Mouse (Mus musculus) layer of hippocampus, adult 18-20 months (tissue): ENCODE results near the gene Dhx40. TPM values are rescaled to one million over a fixed set of nuclear protein-coding genes. Genes with fewer than 3 reads are reported as not detected.

Experiments
- DNase-seq, 2 experiments: peaks; one replicate each; pipeline ENCODE4 v3.0.0; 2022; ENCODE audit warnings: low spot score in 2 of 2
- long read RNA-seq: library from polyadenylated mRNA; stranded (forward); transcript quantifications from one replicate; pipeline ENCODE4 v2.0.0, GENCODE M21; 2021
- total RNA-seq, 2 experiments: library from RNA; stranded (reverse); gene quantifications; 2 replicates each; pipeline ENCODE4 v1.2.3; 2021

Gene Dhx40
- 10 to 100 TPM; 25.7 to 28.9 TPM for total RNA-seq
- long read RNA-seq, transcript Dhx40-201 (18 exons, 3,813 nt): major isoform, 17 of 19 reads
- long read RNA-seq, partial matches to known transcripts: 2 of 19 reads
- long read RNA-seq, other reads (novel, unspliced or antisense): 0 of 19 reads

DNA sequence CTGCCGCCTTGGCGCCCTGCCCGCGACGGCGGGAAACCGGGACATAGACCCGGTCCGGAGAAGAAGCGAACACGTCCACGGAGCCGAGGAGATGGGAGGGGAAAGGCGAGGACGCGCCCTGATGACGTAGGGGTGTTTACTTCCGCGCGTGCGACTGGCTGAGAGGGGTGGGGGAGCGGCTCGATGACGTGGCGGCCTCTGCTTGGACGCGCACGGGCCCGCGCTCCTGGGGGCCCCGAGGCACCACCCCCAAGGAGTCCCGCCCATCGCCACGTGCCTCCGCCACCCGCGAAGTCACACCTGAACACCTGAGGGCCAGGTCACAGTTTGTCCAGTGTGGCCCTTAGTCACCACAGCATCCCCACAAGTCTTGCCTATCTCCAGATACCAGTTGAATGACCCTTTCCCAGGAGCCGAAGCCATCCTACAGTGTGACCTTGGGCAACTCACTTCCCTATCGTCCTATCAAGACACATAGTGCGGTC lies at the start of gene Dhx40:
TSS of gene Dhx40 (minus strand) at position 242 of the 485 bp plus-strand sequence.
- peak; percentile 90 to 96 for DNase-seq

DNA sequence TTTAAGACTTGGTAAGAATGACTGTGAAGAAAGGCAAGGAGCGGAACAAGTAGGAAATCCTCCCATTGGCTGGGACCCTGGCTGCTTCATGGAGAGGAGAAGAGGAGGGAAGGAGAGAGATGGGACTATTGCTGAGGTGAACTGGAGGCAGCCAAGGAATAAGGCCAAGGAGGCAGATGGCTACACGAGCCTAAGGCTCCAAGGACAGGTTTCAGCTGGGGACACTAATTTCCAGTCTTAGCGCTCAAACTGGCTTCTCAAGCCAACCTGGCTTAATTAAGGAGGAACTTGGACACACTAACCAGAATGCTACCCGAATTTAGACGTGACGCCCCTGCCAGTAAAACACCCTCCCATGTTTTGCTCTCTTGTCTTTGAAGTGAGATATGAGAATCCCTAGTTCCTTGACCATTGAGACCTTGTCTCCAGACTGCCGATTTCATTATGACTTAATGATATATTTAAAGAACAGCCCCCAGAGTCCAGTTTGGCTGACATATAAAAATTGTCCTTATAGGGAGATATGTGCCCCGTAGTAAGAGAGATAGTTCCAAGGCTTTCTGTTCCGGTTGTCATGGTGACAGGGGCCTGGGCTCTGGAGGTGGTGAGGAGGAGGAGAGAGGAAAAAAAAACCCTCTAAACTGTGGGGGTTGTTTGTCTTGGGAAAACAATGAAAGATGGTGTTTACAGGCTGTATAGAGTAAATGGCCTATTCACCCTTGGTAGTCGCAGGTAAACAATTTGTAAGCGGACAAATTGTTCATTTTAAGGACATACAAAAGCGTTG lies 48.3 kb upstream of the Dhx40 start:
- DNase-seq: peak; percentile 34 to 66

GRCm38 (mm10) chr11:86853081-86853480 lies 45.5 kb upstream of the Dhx40 start:
- peak in 1 of 2 experiments; percentile 51 for DNase-seq

- peak in 1 of 2 experiments; percentile 25 for DNase-seq
Observed at GRCm38 (mm10) chr11:86852534-86853054, 45.0 kb upstream of the Dhx40 start.

GRCm38 (mm10) chr11:86851714-86852533 lies 44.4 kb upstream of the Dhx40 start:
- no peak for DNase-seq

DNA sequence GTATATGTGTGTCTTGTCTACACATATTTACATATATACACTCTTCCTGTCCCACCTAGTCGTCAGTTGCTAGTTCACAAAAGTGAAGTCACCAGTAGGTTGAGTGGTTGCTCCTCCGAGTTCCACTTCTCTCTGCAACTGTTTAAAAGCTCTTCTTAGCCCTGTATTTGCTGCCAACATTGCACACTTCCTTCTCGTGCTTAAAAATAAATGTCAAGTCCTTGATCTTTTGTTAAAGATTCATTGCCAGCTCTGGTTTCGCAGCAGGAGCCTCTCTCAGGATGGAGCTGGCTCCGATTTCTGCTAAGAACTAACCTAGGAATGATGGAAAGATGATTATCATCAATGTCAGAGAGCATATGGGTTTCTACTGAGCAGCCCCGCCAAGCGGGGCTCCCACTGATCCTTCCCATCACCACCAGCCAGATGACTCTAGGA lies 43.7 kb upstream of the Dhx40 start:
- peak in 1 of 2 experiments; percentile 51 for DNase-seq

DNA sequence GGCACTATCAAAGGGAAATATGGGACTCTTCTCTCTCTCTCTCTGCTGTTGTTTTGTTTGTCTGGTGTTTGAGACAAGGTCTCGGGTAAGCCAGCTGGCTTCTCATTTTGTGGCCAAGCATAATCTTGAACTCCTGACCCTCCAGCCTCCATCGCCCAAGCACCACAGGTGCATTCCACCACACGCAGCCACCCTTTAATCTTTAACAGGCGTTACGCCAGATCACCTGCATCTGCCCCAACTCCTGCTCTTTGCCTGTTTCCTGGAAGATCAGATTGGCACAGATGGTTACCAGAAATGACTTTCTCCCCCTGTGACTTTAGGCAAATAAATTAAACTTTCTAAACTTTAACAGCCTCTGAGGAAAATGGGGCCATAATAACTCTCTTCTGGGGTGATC lies 36.3 kb upstream of the Dhx40 start:
- no peak for DNase-seq

GRCm38 (mm10) chr11:86841261-86841660 lies 33.7 kb upstream of the Dhx40 start:
- DNase-seq: no peak

DNA sequence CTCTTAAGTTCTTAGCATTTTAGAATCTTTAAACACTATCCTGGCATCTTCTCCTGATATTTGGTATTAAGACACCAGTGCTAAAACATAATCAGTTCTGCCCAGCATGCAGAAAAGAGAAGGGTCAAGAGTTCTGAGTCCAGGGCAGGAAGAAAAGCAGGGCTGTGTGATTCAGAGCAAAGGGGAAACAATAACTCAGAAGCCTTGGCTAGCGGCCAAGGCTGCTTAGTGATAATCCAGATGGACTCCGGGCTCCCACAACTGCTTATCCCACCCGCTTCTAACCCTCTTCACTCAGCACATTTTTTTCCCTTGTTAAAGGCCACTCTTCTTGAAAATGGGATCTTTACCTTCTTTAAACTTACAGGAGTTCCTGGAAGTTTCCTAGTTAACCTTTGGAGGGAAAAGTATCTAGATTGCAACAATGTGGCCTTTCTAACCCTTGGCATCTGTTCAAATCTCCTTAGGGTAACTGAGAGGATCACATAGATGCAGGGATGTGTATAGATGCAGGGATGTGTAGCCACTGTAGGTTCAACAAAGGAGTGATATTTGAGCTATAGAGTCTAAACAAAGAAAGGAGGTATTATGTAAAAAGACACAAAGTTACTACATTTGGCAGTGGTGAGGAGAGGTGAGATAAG lies 33.1 kb upstream of the Dhx40 start:
- DNase-seq: peak; percentile 30 to 52

- DNase-seq: peak in 1 of 2 experiments; percentile 32
Observed at GRCm38 (mm10) chr11:86839716-86840447, 32.3 kb upstream of the Dhx40 start.

DNA sequence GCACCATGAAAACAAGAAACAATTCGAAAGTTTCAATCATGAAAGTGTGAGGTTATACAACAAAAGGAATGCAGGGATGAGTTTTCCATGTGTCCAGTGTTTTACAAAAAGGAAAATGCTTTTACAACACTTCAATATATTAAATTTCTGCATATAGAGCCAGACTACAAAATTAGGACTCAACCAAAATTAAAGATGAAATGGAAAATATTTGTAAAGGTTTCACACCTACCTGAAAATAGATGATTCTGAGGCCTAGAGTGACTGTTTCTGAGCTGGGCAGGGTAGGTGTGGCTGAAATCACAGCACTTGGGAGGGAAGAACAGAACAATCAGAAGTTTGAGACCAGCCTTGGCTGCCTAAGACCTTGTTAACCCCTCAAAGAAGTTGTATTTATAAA lies 31.2 kb upstream of the Dhx40 start:
- DNase-seq: no peak

DNA sequence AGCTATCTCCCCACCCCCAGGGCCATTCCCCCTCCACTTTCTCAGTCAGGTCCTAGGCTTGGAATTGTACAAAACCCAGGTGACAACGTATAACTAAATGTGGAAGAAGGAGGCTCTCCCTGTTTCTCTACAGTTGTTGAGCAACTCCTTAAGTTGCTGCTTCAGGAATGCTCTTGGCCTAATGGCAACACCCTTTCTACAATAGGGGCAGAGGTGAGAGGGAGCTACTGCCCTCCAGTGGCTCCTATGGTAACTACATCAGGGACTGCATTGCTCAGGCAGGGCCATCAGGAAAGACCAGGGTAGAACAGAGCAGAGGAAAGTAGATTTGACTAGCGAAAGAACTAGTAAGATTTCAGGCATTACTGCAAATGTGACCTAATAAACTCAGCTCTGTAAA lies 28.8 kb upstream of the Dhx40 start:
- DNase-seq: peak in 1 of 2 experiments; percentile 64

GRCm38 (mm10) chr11:86834628-86835338 lies 27.2 kb upstream of the Dhx40 start:
- no peak for DNase-seq

DNA sequence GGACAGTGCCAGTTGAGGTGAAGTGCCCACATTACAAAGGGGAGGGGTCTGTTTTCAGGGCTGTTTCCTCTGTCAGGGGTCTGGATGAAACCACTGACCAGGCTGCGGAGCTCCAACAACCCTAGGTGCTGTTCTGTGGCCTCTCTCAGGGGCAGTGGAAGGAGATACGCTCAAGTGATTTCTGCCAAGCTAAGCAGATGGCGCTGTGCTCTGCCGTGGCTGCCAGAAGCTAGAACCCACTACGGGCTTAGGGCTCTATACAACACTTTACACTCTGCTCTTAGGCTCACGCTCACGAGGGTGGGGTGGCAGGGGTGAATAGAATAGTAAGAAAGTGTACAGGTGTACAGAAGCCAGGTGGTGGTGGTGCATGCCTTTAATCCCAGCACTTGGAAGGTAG lies 26.5 kb upstream of the Dhx40 start:
- DNase-seq: no peak

DNA sequence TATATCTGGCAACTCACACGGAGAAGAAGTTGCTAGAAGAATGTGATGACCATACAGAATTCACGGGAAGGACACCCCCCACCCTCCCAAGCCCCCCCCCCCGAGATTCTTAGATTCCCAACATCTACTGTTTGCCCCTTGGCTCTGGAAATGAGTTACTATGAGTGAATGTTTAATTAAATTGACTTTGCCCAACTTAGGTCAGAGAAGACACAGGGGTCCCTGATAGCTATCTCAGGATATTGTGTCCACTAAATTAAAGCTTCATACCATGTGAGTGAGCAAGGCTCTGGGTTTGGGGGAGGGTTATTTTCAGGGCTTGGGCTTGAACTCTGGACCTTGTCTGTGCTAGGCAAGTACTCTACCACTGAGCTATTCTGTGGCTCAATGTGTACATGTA lies 25.6 kb upstream of the Dhx40 start:
- no peak for DNase-seq

- DNase-seq: no peak
Observed at GRCm38 (mm10) chr11:86828396-86828795, 20.9 kb upstream of the Dhx40 start.

DNA sequence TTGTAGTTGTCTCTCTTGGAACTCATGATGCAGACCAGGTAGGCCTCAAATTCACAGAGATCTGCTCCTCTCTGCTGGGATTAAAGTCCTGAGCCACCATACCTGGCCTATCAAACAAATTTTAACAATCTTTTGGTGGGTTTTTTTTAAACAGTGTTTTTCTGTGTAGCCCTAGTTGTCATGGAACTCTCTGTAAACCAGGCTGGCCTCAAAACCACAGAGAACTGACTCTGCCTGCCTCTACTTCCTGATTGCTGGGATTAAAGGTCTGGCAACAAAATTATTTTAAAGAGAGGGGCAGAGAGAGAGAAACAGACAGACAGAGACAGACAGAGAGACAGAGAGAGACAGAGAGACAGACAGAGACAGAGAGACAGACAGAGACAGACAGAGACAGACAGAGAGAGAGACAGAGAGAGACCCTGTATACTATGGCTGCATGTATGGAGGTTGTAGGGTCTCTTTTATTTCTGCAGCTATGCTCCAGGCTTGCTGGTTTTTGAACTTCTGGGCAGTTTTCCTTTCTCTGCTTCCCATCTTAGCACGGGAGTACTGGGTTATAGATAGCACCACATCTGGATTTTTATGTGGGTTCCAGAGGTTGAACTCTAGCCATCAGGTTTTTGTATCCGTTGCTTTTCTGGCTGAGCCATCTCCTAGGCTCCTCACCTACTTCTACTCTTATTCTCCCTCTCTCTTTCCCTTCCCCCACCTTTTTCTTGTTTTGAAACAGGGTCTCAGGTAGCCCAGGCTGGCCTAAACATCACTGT lies 20.1 kb upstream of the Dhx40 start:
- DNase-seq: no peak

DNA sequence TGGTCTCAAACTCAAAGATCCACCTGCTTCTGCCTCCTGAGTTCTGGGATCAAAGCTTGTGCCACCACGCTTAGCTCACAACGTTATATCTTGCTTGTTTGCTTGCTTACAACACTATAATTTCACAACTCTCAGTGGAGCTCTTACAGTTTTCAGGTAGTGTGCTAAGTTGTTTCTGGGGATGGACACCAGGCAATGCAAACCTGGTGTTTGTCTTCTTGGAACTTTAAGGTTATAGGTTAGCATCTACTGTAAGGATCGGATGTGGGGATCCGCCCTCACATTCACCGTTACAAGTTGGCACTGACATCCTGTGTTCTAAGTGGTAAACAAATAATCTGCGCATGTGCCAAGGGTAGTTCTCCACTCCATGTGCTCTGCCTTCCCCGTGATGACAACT lies 16.9 kb upstream of the Dhx40 start:
- no peak for DNase-seq

GRCm38 (mm10) chr11:86822531-86822930 lies 15.0 kb upstream of the Dhx40 start:
- no peak for DNase-seq
